Mouse (Mus musculus) spleen, adult 2 months (tissue): ENCODE measurements at regions not wholly inside any gene's neighbourhood (a gene's known extent, or its start where the extent isn't known, plus 50 kb on each side); places are given as distances from the start of the nearest gene placed in this dataset.

ENCODE experiments used
- DNase-seq, 2 experiments: peaks; one replicate each; pipeline versions ENCODE4 v3.0.0 to v3.0.0-alpha.2; 2012 to 2021; ENCODE audit warnings: low spot score in 2 of 2, low read depth in 1 of 2
- H3K27ac ChIP-seq: fragments of 200-500 bp; 2 replicates; pipeline ENCODE4 v1.5.1; 2012; ENCODE audit warnings: low read length, inconsistent platforms; ENCODE audit not compliant: insufficient read depth
- H3K27me3 ChIP-seq: fragments of 200-500 bp; 2 replicates; pipeline ENCODE4 v1.6.1; 2012; ENCODE audit warnings: mild to moderate bottlenecking, moderate library complexity, low read length, inconsistent platforms; ENCODE audit not compliant: control insufficient read depth, insufficient read depth
- H3K36me3 ChIP-seq: fragments of 200-500 bp; 2 replicates; pipeline ENCODE4 v1.6.1; 2012; ENCODE audit warnings: mild to moderate bottlenecking, low read length, inconsistent platforms; ENCODE audit not compliant: control insufficient read depth, insufficient read depth
- H3K4me1 ChIP-seq: fragments of 200-500 bp; 2 replicates; pipeline ENCODE4 v1.6.1; 2011; ENCODE audit warnings: inconsistent platforms; ENCODE audit not compliant: control insufficient read depth, insufficient read depth, insufficient read length
- H3K4me3 ChIP-seq: fragments of 200-500 bp; 2 replicates; pipeline ENCODE4 v1.5.1; 2011; ENCODE audit warnings: mild to moderate bottlenecking, inconsistent platforms; ENCODE audit not compliant: insufficient read depth, insufficient read length; ENCODE audit errors: extremely low read depth
- CTCF ChIP-seq: fragments of 200-500 bp; IDR thresholded peaks from 2 replicates; pipeline ENCODE4 v1.5.1; 2011; ENCODE audit warnings: mild to moderate bottlenecking, inconsistent platforms; ENCODE audit not compliant: insufficient read depth, insufficient read length, insufficient replicate concordance; ENCODE audit errors: extremely low read depth
- POLR2A ChIP-seq: fragments of 200-500 bp; IDR thresholded peaks from 2 replicates; pipeline ENCODE4 v1.6.1; 2011; ENCODE audit warnings: low read depth, low read length, inconsistent platforms
- WGBS: fragments of 180-500 bp; shearing (Covaris S2); methylation state at CpG from one replicate; pipeline ENCODE4 v1.1.7; 2018; 5-methylcytosine and 5-hydroxymethylcytosine counted together

DNA sequence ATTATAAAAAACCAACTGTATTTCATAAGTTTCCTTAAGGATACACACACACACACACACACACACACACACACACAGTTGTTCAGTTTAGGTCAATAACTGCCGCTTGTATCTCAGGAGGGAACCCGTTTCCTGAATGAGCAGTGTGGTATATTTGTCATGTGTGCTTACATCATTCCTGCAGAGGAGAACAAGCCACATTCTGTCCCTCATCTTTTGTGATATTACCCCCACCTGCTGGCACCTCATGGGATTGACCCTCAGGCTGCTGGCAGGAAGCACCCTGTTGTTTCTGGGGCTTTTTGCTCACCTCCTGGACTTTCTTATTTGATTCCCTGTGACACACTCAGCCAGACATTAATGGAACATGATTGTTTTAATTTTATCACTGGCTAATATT lies 66.4 kb upstream of the Htr1a start:
- Histone ChIP-seq H3K27ac (no peak overlapping the region), H3K36me3 (no peaks in the 10 kb centered on the region), H3K4me3 (no peak overlapping the region), H3K27me3 (no peaks in the 10 kb centered on the region), H3K4me1 (no peaks in the 10 kb centered on the region)
- TF ChIP-seq POLR2A, result no peak
- TF ChIP-seq CTCF, result 0 out of 2 replicates have a peak, but pooled peaks have one; percentile 26
- WGBS, result 4% methylated on average over 2 of the region's 2 CpGs
- peak in 1 of 2 experiments; percentile 13 for DNase-seq

DNA sequence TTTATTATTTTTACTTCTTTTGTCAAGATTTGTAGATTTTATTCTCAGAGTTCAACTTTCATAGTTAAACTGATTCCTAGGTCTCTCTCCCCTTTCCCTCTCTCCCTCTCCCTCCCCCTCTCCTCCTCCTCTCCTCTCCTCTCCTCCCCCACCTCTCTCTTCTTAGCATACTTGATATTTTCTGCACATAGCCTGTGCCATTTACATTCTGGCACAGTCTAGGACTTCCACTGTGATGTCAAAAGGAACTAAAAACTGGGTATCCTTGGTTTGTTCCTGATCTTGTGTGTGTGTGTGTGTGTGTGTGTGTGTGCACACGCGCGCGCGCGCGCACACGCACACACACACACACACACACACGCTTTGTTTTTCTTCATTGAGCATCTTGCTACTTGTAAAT lies 64.9 kb upstream of the Htr1a start:
- DNase-seq, result no peak
- H3K27ac ChIP-seq, result no peak overlapping the region
- H3K4me1 ChIP-seq, result no peaks in the 10 kb centered on the region
- WGBS, result 86% methylated on average over 9 of the region's 9 CpGs
- no peak overlapping the region for H3K4me3 ChIP-seq
- TF ChIP-seq CTCF (no peak), POLR2A (no peak)
- H3K27me3 ChIP-seq, result no peaks in the 10 kb centered on the region
- H3K36me3 ChIP-seq, result no peaks in the 10 kb centered on the region

DNA sequence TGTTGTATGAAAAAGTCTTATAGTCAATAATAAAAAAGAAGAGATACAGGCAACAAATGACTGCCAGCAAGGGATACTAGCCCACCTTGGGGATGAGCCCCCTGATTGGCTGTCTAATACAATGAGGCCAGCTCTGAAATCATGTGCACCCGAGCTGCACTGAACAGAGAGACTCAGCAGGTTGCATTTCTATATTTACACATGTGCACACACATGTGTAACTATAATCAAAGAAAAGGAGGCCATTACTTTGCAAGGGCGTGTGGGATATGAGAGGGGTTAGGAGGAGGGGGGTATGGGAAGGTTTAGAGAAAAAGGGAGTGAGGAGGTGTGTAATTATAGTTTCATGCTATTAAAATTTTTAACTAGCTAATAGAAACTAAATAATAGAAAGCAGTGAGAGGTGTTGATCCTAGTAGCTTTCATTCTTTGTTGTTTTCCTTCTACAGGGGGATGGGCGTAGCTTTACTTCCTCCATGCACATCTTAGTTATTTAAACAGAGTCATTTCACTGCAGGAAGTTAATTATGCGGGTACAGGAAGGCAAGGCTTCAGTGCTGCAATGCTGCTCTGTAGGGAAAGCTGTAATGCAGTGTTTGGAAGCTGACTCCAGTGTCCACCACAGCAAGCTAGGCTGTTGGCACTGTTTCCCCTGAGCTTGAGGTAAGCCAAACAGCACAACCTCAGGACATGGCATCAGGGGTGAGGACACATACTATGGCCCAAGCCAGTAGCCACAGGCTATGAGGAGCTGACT lies 56.2 kb upstream of the Htr1a start:
- H3K4me1 ChIP-seq, result no peaks in the 10 kb centered on the region
- DNase-seq, result no peak
- H3K36me3 ChIP-seq, result no peaks in the 10 kb centered on the region
- no peak overlapping the region for H3K4me3 ChIP-seq
- no peaks in the 10 kb centered on the region for H3K27me3 ChIP-seq
- H3K27ac ChIP-seq, result no peak overlapping the region
- 68% methylated on average over 4 of the region's 4 CpGs for WGBS
- TF ChIP-seq POLR2A (no peak), CTCF (no peak)
